Mouse (Mus musculus) kidney, postnatal 0 days (tissue): ENCODE measurements around the gene Ccdc102a. TPM values are rescaled to one million over a fixed set of nuclear protein-coding genes. Genes with fewer than 3 reads are reported as not detected.

Experiments
- ATAC-seq: fragments of 200-750 bp; cut with Nextera tagmentation; replicated peaks from 2 replicates; pipeline ENCODE4 v1.8.0; 2017; ENCODE audit warnings: low read depth, moderate number of reproducible peaks, moderate TSS enrichment, moderate library complexity; ENCODE audit not compliant: low FRiP score
- DNase-seq: peaks from one replicate; pipeline ENCODE4 v3.0.0-alpha.2; 2016; ENCODE audit warnings: low spot score
- H3K27ac ChIP-seq: fragments of 300-500 bp; sonication (generic); 2 replicates; pipeline ENCODE4 v1.5.1; 2014; ENCODE audit warnings: mild to moderate bottlenecking
- H3K27me3 ChIP-seq: fragments of 300-500 bp; sonication (generic); 2 replicates; pipeline ENCODE4 v1.6.1; 2014; ENCODE audit warnings: low read length, mixed read lengths; ENCODE audit not compliant: insufficient read depth
- H3K36me3 ChIP-seq: fragments of 300-500 bp; sonication (generic); 2 replicates; pipeline ENCODE4 v1.6.1; 2014; ENCODE audit warnings: low read length, mixed read lengths; ENCODE audit not compliant: insufficient read depth
- H3K4me1 ChIP-seq: fragments of 300-500 bp; sonication (generic); replicated peaks from 2 replicates; pipeline ENCODE4 v1.6.1; 2014; ENCODE audit warnings: antibody characterized with exemption, low read length, mixed read lengths; ENCODE audit not compliant: insufficient read depth
- H3K4me2 ChIP-seq: fragments of 300-500 bp; sonication (generic); 2 replicates; pipeline ENCODE4 v1.6.1; 2014; ENCODE audit warnings: mild to moderate bottlenecking, low read length, moderate library complexity, mixed read lengths
- H3K4me3 ChIP-seq: fragments of 300-500 bp; sonication (generic); replicated peaks from 2 replicates; pipeline ENCODE4 v1.5.1; 2014; ENCODE audit warnings: low read depth, low read length
- H3K9ac ChIP-seq: fragments of 300-500 bp; sonication (generic); 2 replicates; pipeline ENCODE4 v1.6.1; 2014; ENCODE audit warnings: low read depth, low read length
- H3K9me3 ChIP-seq: fragments of 300-500 bp; sonication (generic); replicated peaks from 2 replicates; pipeline ENCODE4 v1.6.1; 2016; ENCODE audit warnings: low read length, inconsistent platforms, mixed read lengths
- CTCF ChIP-seq: IDR thresholded peaks from 2 replicates; pipeline ENCODE4 v1.5.1; 2016; ENCODE audit warnings: antibody characterized with exemption, low read depth, mild to moderate bottlenecking, moderate library complexity
- WGBS: fragments of 180-500 bp; shearing (Covaris S2); extraction: QIAGEN DNeasy Blood & Tissue Kit; methylation state at CpG from one replicate; pipeline ENCODE4 v1.1.7; 2014; 5-methylcytosine and 5-hydroxymethylcytosine counted together
- polyA plus RNA-seq: library from polyadenylated mRNA; unstranded; fragments of >200 nt; fragmentation: Nextera tagmentation; extraction: Ambion mirVana; gene quantifications from 2 replicates; pipeline ENCODE4 v1.2.1, GENCODE M21; 2015

The Ccdc102a gene
- polyA plus RNA-seq, 1 experiment from 2014 or later, result 20.0 TPM

- H3K27ac ChIP-seq, result no peak overlapping the region
- H3K9me3 ChIP-seq, result no peaks in the 10 kb centered on the region
- 63% methylated on average over 3 of the region's 3 CpGs for WGBS
- DNase-seq (no peak), ATAC-seq (no peak)
- no peak overlapping the region for H3K4me3 ChIP-seq
- H3K4me1 ChIP-seq, result no peaks in the 10 kb centered on the region
- H3K9ac ChIP-seq, result no peak overlapping the region
- no peaks in the 10 kb centered on the region for H3K27me3 ChIP-seq
- no peak overlapping the region for H3K4me2 ChIP-seq
- TF ChIP-seq CTCF, result no peak
- H3K36me3 ChIP-seq, result no peaks in the 10 kb centered on the region
These were observed 10.3 kb upstream of the Ccdc102a start for GRCm38 (mm10) chr8:94928227-94928626.

- DNase-seq (no peak), ATAC-seq (no peak)
- H3K9ac ChIP-seq, result no peak within 1 kb of the TSS
- no peaks in the 10 kb centered on the region; the same call in 1 of the 2 replicates for H3K4me1 ChIP-seq
- H3K36me3 ChIP-seq, result no peaks in the 10 kb centered on the region
- WGBS, result 67% methylated on average over 7 of the region's 8 CpGs
- no peak within 1 kb of the TSS for H3K4me3 ChIP-seq
- H3K4me2 ChIP-seq, result no peak within 1 kb of the TSS
- TF ChIP-seq CTCF, result no peak
- H3K27me3 ChIP-seq, result no peaks in the 10 kb centered on the region; the same call in 1 of the 2 replicates
- H3K27ac ChIP-seq, result no peak within 1 kb of the TSS
- H3K9me3 ChIP-seq, result no peaks in the 10 kb centered on the region
These were observed 5.5 kb upstream of the Ccdc102a start, which contains the start of gene Adgrg5 for GRCm38 (mm10) chr8:94923405-94923804. Adgrg5 (plus strand) TSS chr8:94923694.

GRCm38 (mm10) chr8:94922602-94923001, 4.7 kb upstream of the Ccdc102a start:
- no peak for TF ChIP-seq CTCF
- ATAC-seq (no peak), DNase-seq (no peak)
- Histone ChIP-seq H3K4me3 (no peak overlapping the region), H3K4me1 (peaks cover 4% of the 10 kb centered on the region; the same call in 1 of the 2 replicates), H3K4me2 (no peak overlapping the region), H3K9me3 (no peaks in the 10 kb centered on the region), H3K9ac (no peak overlapping the region), H3K27me3 (no peaks in the 10 kb centered on the region; the same call in 1 of the 2 replicates), H3K27ac (no peak overlapping the region), H3K36me3 (no peaks in the 10 kb centered on the region)
- WGBS, result 25% methylated on average over 8 of the region's 8 CpGs

GRCm38 (mm10) chr8:94922176-94922575, 4.3 kb upstream of the Ccdc102a start:
- Histone ChIP-seq H3K9me3 (no peaks in the 10 kb centered on the region), H3K4me1 (peaks cover 4% of the 10 kb centered on the region; the same call in 1 of the 2 replicates), H3K36me3 (no peaks in the 10 kb centered on the region), H3K27ac (no peak overlapping the region), H3K27me3 (no peaks in the 10 kb centered on the region; the same call in 1 of the 2 replicates), H3K4me3 (no peak overlapping the region), H3K4me2 (no peak overlapping the region), H3K9ac (no peak overlapping the region)
- no peak for ATAC-seq
- no peak for DNase-seq
- WGBS, result 57% methylated on average over 6 of the region's 6 CpGs
- no peak for TF ChIP-seq CTCF

- Histone ChIP-seq H3K4me2 (no peak overlapping the region), H3K27me3 (no peaks in the 10 kb centered on the region; the same call in 1 of the 2 replicates), H3K9me3 (no peaks in the 10 kb centered on the region), H3K9ac (no peak overlapping the region), H3K4me1 (peaks cover 25% of the 10 kb centered on the region), H3K4me3 (no peak overlapping the region), H3K36me3 (no peaks in the 10 kb centered on the region), H3K27ac (no peak overlapping the region)
- ATAC-seq, result no peak
- TF ChIP-seq CTCF, result no peak
- DNase-seq, result no peak
These were observed 1.4 kb upstream of the Ccdc102a start for GRCm38 (mm10) chr8:94919256-94919655.

GRCm38 (mm10) chr8:94917352-94917751, 546 bp downstream of the Ccdc102a start:
- peak overlapping the region; percentile 50; the same call in 1 of the 2 replicates for H3K27ac ChIP-seq
- peak overlapping the region; percentile 62 for H3K9ac ChIP-seq
- TF ChIP-seq CTCF, result peak; percentile 77
- ATAC-seq (peak; percentile 96), DNase-seq (peak; percentile 98)
- peak overlapping the region; percentile 56 for H3K4me3 ChIP-seq
- under 1% methylated on average over 27 of the region's 27 CpGs for WGBS
- no peaks in the 10 kb centered on the region; the same call in 1 of the 2 replicates for H3K27me3 ChIP-seq
- H3K36me3 ChIP-seq, result no peaks in the 10 kb centered on the region
- peaks cover 30% of the 10 kb centered on the region for H3K4me1 ChIP-seq
- peak overlapping the region; percentile 88 for H3K4me2 ChIP-seq
- H3K9me3 ChIP-seq, result no peaks in the 10 kb centered on the region

GRCm38 (mm10) chr8:94916960-94917324, 956 bp downstream of the Ccdc102a start:
- no peak for DNase-seq
- Histone ChIP-seq H3K9me3 (no peaks in the 10 kb centered on the region), H3K27me3 (no peaks in the 10 kb centered on the region; the same call in 1 of the 2 replicates), H3K4me2 (peak overlapping the region; percentile 88), H3K9ac (peak overlapping the region; percentile 49), H3K4me1 (peaks cover 30% of the 10 kb centered on the region), H3K36me3 (no peaks in the 10 kb centered on the region), H3K27ac (no peak overlapping the region), H3K4me3 (peak overlapping the region; percentile 56)
- WGBS, result 5% methylated on average over 10 of the region's 10 CpGs
- ATAC-seq, result no peak
- no peak for TF ChIP-seq CTCF
